In the genomic region with DNA sequence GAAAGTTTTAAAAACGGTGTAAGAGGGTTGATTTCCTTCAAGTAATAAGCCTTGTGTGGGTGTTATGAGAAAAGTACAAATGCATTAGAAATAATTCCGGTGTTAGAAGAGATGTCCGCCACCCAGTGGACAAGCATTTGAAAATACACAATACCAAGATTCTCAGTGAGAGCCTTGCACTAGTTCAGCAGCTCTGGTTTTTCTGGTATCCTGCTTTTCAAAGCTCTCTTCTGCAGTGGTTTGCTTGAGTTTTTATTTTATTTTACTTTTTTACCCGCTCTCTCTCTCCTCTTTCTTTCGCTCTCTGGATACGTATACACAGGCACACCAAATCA, we compare ENCODE assay signal across 8 mouse cellular contexts. TPM values are rescaled to one million over a fixed set of nuclear protein-coding genes. Genes with fewer than 3 reads are reported as not detected.
DNase-seq lines count a peak whose midpoint lies in the region; ATAC-seq and TF ChIP-seq lines count a peak whose summit lies in the region.

No protein-coding gene starts in this region.

- H3K79me3 ChIP-seq in C2C12 (ENCODE audit: low read depth): peaks cover 8% of the 10 kb centered on the region

- H3K4me2 ChIP-seq in forebrain, embryonic 14.5 days (ENCODE audit: low read length): peak overlapping the region; percentile 61
- H3K4me2 ChIP-seq in liver, embryonic 16.5 days (ENCODE audit: low read depth, low read length): peak overlapping the region; percentile 79

- H3K79me2 ChIP-seq in C2C12 (ENCODE audit: control insufficient read depth, insufficient read depth): peaks cover 10% of the 10 kb centered on the region

- 18% methylated on average over 6 of the region's 6 CpGs for WGBS in forebrain, embryonic 14.5 days
- WGBS in liver, embryonic 16.5 days (ENCODE audit: insufficient replicate concordance): 20% methylated on average over 6 of the region's 6 CpGs

- no peaks in the 10 kb centered on the region for H3K27me3 ChIP-seq in C2C12 (ENCODE audit: control insufficient read depth, insufficient read depth, insufficient read length)
- H3K27me3 ChIP-seq in forebrain, embryonic 14.5 days (replicated peaks; ENCODE audit: control insufficient read depth, insufficient read depth, low read length): no peaks in the 10 kb centered on the region
- no peaks in the 10 kb centered on the region for H3K27me3 ChIP-seq in liver, embryonic 16.5 days (ENCODE audit: control insufficient read depth, insufficient read depth, low read depth, low read length)

- peak; percentile 81 for ATAC-seq in cerebellum, adult (ENCODE audit: insufficient number of reproducible peaks, low FRiP score, low TSS enrichment)
- peak; percentile 77 for ATAC-seq in forebrain, embryonic 14.5 days
- ATAC-seq in liver, embryonic 16.5 days (ENCODE audit: low read depth): peak; percentile 59

- H3K9ac ChIP-seq in forebrain, embryonic 14.5 days (ENCODE audit: low read length): peak overlapping the region; percentile 60
- H3K9ac ChIP-seq in liver, embryonic 16.5 days (ENCODE audit: low read depth, low read length): peak overlapping the region; percentile 65

- peak overlapping the region; percentile 88 for H3K27ac ChIP-seq in forebrain, embryonic 14.5 days (ENCODE audit: low read depth, low read length)
- H3K27ac ChIP-seq in liver, embryonic 16.5 days (ENCODE audit: low read length): no peak overlapping the region

- H3K4me1 ChIP-seq in forebrain, embryonic 14.5 days (ENCODE audit: control insufficient read depth, insufficient read depth, low read length): no peaks in the 10 kb centered on the region
- peaks cover 4% of the 10 kb centered on the region for H3K4me1 ChIP-seq in liver, embryonic 16.5 days (ENCODE audit: control insufficient read depth, low read depth, low read length)

- no peaks in the 10 kb centered on the region for H3K9me3 ChIP-seq in forebrain, embryonic 14.5 days (replicated peaks; ENCODE audit: control insufficient read depth, low read length)
- H3K9me3 ChIP-seq in liver, embryonic 16.5 days (replicated peaks; ENCODE audit: control insufficient read depth, low read length): no peaks in the 10 kb centered on the region

- peak overlapping the region; percentile 85 for H3ac ChIP-seq in C2C12 (ENCODE audit: control insufficient read depth, insufficient read length, low read depth)

- H3K4me3 ChIP-seq in C2C12 (ENCODE audit: insufficient read depth, poor library complexity, severe bottlenecking): peak overlapping the region; percentile 62
- peak overlapping the region; percentile 55 for H3K4me3 ChIP-seq in forebrain, embryonic 14.5 days (ENCODE audit: low read depth, low read length)
- peak overlapping the region; percentile 75 for H3K4me3 ChIP-seq in liver, embryonic 16.5 days (ENCODE audit: low read depth, low read length)

- TF ChIP-seq CTCF in C2C12 (IDR thresholded peaks at IDR 0.05; ENCODE audit: control insufficient read depth, insufficient read depth, insufficient read length): no peak

- no peak for DNase-seq in cerebellum, postnatal 36 days
- DNase-seq in forebrain, embryonic 14.5 days (ENCODE audit: low spot score): no peak
- DNase-seq in left cerebral cortex, postnatal 10 days (ENCODE audit: extremely low spot score in 1 of 2, low spot score in 2 of 2): no peak
- DNase-seq in left cerebral cortex, postnatal 14 days (ENCODE audit: low spot score in 2 of 2): no peak
- no peak for DNase-seq in layer of hippocampus, adult 11-12 months (ENCODE audit: low spot score)

- H3K36me3 ChIP-seq in C2C12 (ENCODE audit: control insufficient read depth, insufficient read depth): peaks cover 4% of the 10 kb centered on the region
- H3K36me3 ChIP-seq in forebrain, embryonic 14.5 days (ENCODE audit: control insufficient read depth, insufficient read depth, low read length): peaks cover 3% of the 10 kb centered on the region; the same call in 1 of the 2 replicates
- no peaks in the 10 kb centered on the region for H3K36me3 ChIP-seq in liver, embryonic 16.5 days (ENCODE audit: control insufficient read depth, insufficient read depth)

- intact Hi-C loops in left cerebral cortex, postnatal 10 days (cut with DNase I): loop anchor here (5.0 kb wide), 1 partner anchor 472 kb away; no protein-coding TSS in a partner anchor
- intact Hi-C loops in left cerebral cortex, postnatal 14 days (cut with DNase I): no loop called here

TF ChIP-seq in C2C12, 6 proteins besides CTCF, POLR2A, EP300 and RAD21:
- no peak for TF ChIP-seq MAX (IDR thresholded peaks at IDR 0.05)
- TF ChIP-seq FOSL1 (IDR thresholded peaks at IDR 0.05; ENCODE audit: insufficient read depth, low read length, poor library complexity, severe bottlenecking): no peak
- no peak for TF ChIP-seq MYOG (IDR thresholded peaks at IDR 0.05; ENCODE audit: control insufficient read depth, extremely low read depth, insufficient read length)
- TF ChIP-seq USF1 (IDR thresholded peaks at IDR 0.05; ENCODE audit: low read depth): no peak
- TF ChIP-seq MYOD1 (IDR thresholded peaks at IDR 0.05; ENCODE audit: control insufficient read depth, insufficient read length, low read depth): no peak
- no peak for TF ChIP-seq CEBPB (IDR thresholded peaks at IDR 0.05; ENCODE audit: low read depth)

RNA-seq across cellular contexts. Expression of gene Cep162, which starts 0.3 kb away (rescaled TPM):
- 1.2 TPM for polyA plus RNA-seq in C2C12 (2012; fragmentation: generic; extraction: Trizol)
- 5.7 and 6.5 TPM in 2 replicates for polyA plus RNA-seq in forebrain, embryonic 14.5 days (2014; fragmentation: Nextera tagmentation; extraction: Ambion mirVana)
- 1.6 and 1.7 TPM in 2 replicates for polyA plus RNA-seq in liver, embryonic 16.5 days (2015; fragmentation: Nextera tagmentation; extraction: Ambion mirVana)
- 1 to 10 TPM; 7.8 to 9.6 TPM for total RNA-seq in left cerebral cortex, postnatal 10 days (2021)
- 1 to 10 TPM; 6.4 to 7.7 TPM for total RNA-seq in left cerebral cortex, postnatal 14 days (2021)
